11 mouse cellular contexts compared by ENCODE assay signal in genomic region chr2:129245618-129246017, GRCm38 (mm10). TPM values are rescaled to one million over a fixed set of nuclear protein-coding genes. Genes with fewer than 3 reads are reported as not detected.
DNase-seq lines count a peak whose midpoint lies in the region; ATAC-seq lines count a peak whose summit lies in the region.
"Had no signal": no experiment of that assay in that cellular context is flagged by ENCODE, and none has a peak within 500 bp of the region (broad histone marks: within the 10 kb centered on the region; RNA-seq: fewer than 3 reads in every experiment).

No protein-coding gene starts in this region.

- no peak for DNase-seq in liver, embryonic 13.5 days
- no peak for DNase-seq in liver, embryonic 11.5 days (ENCODE audit: low spot score)
- peak; percentile 72 for DNase-seq in ZHBTc4 (ENCODE audit: low read depth, low spot score)
- peak; percentile 77 for DNase-seq in retina, postnatal 1 day
- DNase-seq in spleen, postnatal 14 days (ENCODE audit: low spot score in 2 of 2): no peak
- no peak for DNase-seq in thymus, postnatal 25 days
- no peak for DNase-seq in urinary bladder, adult 2 months (ENCODE audit: low spot score)
- DNase-seq: gastrocnemius, adult 2 months had no signal

- peaks cover 6% of the 10 kb centered on the region; the same call in 1 of the 2 replicates for H3K27me3 ChIP-seq in liver, embryonic 13.5 days
- H3K27me3 ChIP-seq in liver, embryonic 11.5 days (replicated peaks; ENCODE audit: control insufficient read depth, insufficient read depth, low read length): no peaks in the 10 kb centered on the region
- H3K27me3 ChIP-seq in intestine, embryonic 16.5 days (replicated peaks; ENCODE audit: control insufficient read depth, insufficient read depth, low read length): no peaks in the 10 kb centered on the region
- H3K27me3 ChIP-seq: liver, embryonic 12.5 days had no signal

- H3K9me3 ChIP-seq in liver, embryonic 13.5 days (replicated peaks): no peaks in the 10 kb centered on the region
- H3K9me3 ChIP-seq in liver, embryonic 11.5 days (ENCODE audit: control insufficient read depth, low read length): no peaks in the 10 kb centered on the region
- H3K9me3 ChIP-seq in intestine, embryonic 16.5 days (ENCODE audit: control insufficient read depth, low read length): no peaks in the 10 kb centered on the region
- H3K9me3 ChIP-seq: liver, embryonic 12.5 days had no signal

- H3K36me3 ChIP-seq in liver, embryonic 13.5 days: no peaks in the 10 kb centered on the region
- no peaks in the 10 kb centered on the region for H3K36me3 ChIP-seq in liver, embryonic 11.5 days (ENCODE audit: control insufficient read depth, insufficient read depth, low read length)
- no peaks in the 10 kb centered on the region for H3K36me3 ChIP-seq in intestine, embryonic 16.5 days (ENCODE audit: control insufficient read depth, insufficient read depth, low read length)
- H3K36me3 ChIP-seq: liver, embryonic 12.5 days had no signal

- WGBS in liver, embryonic 13.5 days (ENCODE audit: insufficient replicate concordance): 64% methylated on average over 5 of the region's 5 CpGs
- 62% methylated on average over 5 of the region's 5 CpGs for WGBS in liver, embryonic 11.5 days
- WGBS in intestine, embryonic 16.5 days: 39% methylated on average over 5 of the region's 5 CpGs

- peaks cover 58% of the 10 kb centered on the region for H3K4me1 ChIP-seq in liver, embryonic 13.5 days (replicated peaks)
- H3K4me1 ChIP-seq in liver, embryonic 11.5 days (replicated peaks; ENCODE audit: control insufficient read depth, insufficient read depth, low read length): peaks cover 18% of the 10 kb centered on the region
- H3K4me1 ChIP-seq in intestine, embryonic 16.5 days (ENCODE audit: control insufficient read depth, insufficient read depth, low read length): peaks cover 23% of the 10 kb centered on the region

- H3K4me3 ChIP-seq in liver, embryonic 13.5 days (replicated peaks): no peak overlapping the region
- no peak overlapping the region for H3K4me3 ChIP-seq in liver, embryonic 11.5 days (ENCODE audit: low read depth, low read length)
- H3K4me3 ChIP-seq in intestine, embryonic 16.5 days (ENCODE audit: low read length): no peak overlapping the region
- H3K4me3 ChIP-seq: liver, embryonic 12.5 days; myocyte had no signal

- peak overlapping the region; percentile 26; the same call in 1 of the 2 replicates for H3K27ac ChIP-seq in liver, embryonic 13.5 days
- H3K27ac ChIP-seq in liver, embryonic 11.5 days (ENCODE audit: low read depth, low read length): no peak overlapping the region
- H3K27ac ChIP-seq in intestine, embryonic 16.5 days (ENCODE audit: low read length): no peak overlapping the region; the same call in none of the 2 replicates
- H3K27ac ChIP-seq: gastrocnemius, adult 2 months; liver, embryonic 12.5 days had no signal

- no peak for ATAC-seq in liver, embryonic 13.5 days (ENCODE audit: low read depth)
- no peak for ATAC-seq in liver, embryonic 11.5 days (replicated peaks; ENCODE audit: low FRiP score)
- ATAC-seq in intestine, embryonic 16.5 days: peak; percentile 82
- ATAC-seq: liver, embryonic 12.5 days had no signal

- H3K4me2 ChIP-seq in liver, embryonic 13.5 days: no peak overlapping the region
- H3K4me2 ChIP-seq in liver, embryonic 11.5 days: no peak overlapping the region
- no peak overlapping the region for H3K4me2 ChIP-seq in intestine, embryonic 16.5 days (ENCODE audit: low read depth, low read length)
- H3K4me2 ChIP-seq: liver, embryonic 12.5 days had no signal

- 0 out of 2 replicates have a peak overlapping the region, but pooled peaks have one; percentile 1 for H3K9ac ChIP-seq in liver, embryonic 13.5 days
- H3K9ac ChIP-seq in liver, embryonic 11.5 days (ENCODE audit: low read depth, low read length): no peak overlapping the region
- H3K9ac ChIP-seq in intestine, embryonic 16.5 days (ENCODE audit: low read depth, low read length): no peak overlapping the region
- H3K9ac ChIP-seq: liver, embryonic 12.5 days had no signal

RNA-seq across cellular contexts. Expression of gene Slc20a1, which starts 47.1 kb away (rescaled TPM):
- polyA plus RNA-seq in liver, embryonic 13.5 days (2015; fragmentation: Nextera tagmentation; extraction: Ambion mirVana): 48.6 and 55.8 TPM in 2 replicates
- polyA plus RNA-seq in liver, embryonic 11.5 days (2014; fragmentation: Nextera tagmentation; extraction: Ambion mirVana): 69.5 and 71.8 TPM in 2 replicates
- 28.8 and 30.4 TPM in 2 replicates for polyA plus RNA-seq in intestine, embryonic 16.5 days (2015; fragmentation: Nextera tagmentation; extraction: Ambion mirVana)
- 26.0 and 34.4 TPM in 2 replicates for polyA plus RNA-seq in urinary bladder, adult 2 months (2012; rRNA removed)

RNA-seq across cellular contexts. Expression of gene Ckap2l, which starts 51.4 kb away (rescaled TPM):
- 22.5 and 36.2 TPM in 2 replicates for polyA plus RNA-seq in liver, embryonic 13.5 days (2015; fragmentation: Nextera tagmentation; extraction: Ambion mirVana)
- polyA plus RNA-seq in liver, embryonic 11.5 days (2014; fragmentation: Nextera tagmentation; extraction: Ambion mirVana): 55.1 and 63.7 TPM in 2 replicates
- 30.9 and 32.7 TPM in 2 replicates for polyA plus RNA-seq in intestine, embryonic 16.5 days (2015; fragmentation: Nextera tagmentation; extraction: Ambion mirVana)
- 0.52 and 1.4 TPM in 2 replicates for polyA plus RNA-seq in urinary bladder, adult 2 months (2012; rRNA removed)

Comparison
In these comparisons a context has a peak if more than half of its experiments do, and no peak if none do; other contexts are left out.
1. DNase-seq: peak in ZHBTc4 (single experiment) and retina, postnatal 1 day (single experiment); none in liver, embryonic 13.5 days (single experiment), liver, embryonic 11.5 days (single experiment), spleen, postnatal 14 days (0 of 2), thymus, postnatal 25 days (single experiment) and urinary bladder, adult 2 months (single experiment).